Mouse (Mus musculus) kidney, postnatal 25 days (tissue): ENCODE data around the gene Afp.

ENCODE experiments used
- DNase-seq, 2 experiments: peaks; one replicate each; pipeline ENCODE4 v3.0.0; 2021; ENCODE audit warnings: mixed read lengths in 2 of 2

Afp gene

GRCm38 (mm10) chr5:90509828-90510592 lies 19.5 kb downstream of the Afp start:
- DNase-seq = no peak

DNA sequence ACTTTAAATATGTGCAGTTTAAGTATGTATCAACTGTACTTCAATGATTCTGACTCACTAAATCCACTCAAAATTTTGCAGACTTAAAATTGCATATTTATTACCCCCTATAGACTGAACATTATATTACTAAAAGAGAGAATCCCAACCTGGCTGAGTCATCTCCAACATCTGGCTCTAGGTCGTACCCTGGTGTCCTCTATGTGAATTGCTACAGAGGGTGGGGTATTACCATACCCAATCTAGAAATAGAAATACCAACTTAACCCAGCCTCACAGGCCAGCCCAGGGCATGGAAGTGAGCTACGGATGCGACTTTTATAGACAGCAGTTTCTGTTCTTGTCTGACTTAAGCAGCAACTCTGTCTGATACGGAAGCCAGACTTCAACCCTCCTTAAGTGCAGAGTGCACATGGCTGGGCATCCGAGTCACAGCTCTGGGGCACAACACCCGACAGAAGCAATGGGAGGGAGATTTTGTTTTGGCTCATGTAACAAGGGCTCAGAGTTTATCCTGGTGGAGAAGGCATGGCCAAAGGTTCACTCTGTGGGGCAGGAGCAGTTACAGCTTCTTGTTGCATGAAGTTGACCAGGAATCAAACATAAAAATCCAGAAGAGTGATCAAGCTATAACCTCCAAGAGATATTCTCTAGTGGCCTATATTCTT lies 21.9 kb downstream of the Afp start:
- peak; percentile 45 to 76 for DNase-seq

DNA sequence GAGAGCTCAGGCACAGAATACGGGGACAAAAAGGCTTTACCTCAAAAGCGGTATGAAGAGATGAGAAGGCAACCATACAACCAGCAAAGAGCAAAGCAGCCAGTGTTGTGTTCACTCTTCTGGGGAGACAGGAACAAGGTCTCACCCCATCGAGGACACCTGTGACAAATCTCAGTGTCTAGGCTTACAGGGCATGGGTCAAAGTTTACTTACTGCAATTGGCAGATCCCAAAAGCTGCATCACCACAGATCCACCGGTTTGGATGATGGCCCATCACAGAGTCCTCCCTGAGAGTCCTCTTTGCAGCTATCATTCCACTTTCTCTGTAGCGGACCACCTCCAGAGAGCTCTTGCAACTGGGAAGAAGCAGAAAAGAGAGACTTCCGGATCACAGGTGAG lies 25.0 kb downstream of the Afp start:
- no peak for DNase-seq

GRCm38 (mm10) chr5:90518356-90519100 lies 28.0 kb downstream of the Afp start, which contains the start of gene Afm:
Gene Afm, plus strand, starts transcription at chr5:90518932.
- peak; percentile 48 to 69 for DNase-seq

DNA sequence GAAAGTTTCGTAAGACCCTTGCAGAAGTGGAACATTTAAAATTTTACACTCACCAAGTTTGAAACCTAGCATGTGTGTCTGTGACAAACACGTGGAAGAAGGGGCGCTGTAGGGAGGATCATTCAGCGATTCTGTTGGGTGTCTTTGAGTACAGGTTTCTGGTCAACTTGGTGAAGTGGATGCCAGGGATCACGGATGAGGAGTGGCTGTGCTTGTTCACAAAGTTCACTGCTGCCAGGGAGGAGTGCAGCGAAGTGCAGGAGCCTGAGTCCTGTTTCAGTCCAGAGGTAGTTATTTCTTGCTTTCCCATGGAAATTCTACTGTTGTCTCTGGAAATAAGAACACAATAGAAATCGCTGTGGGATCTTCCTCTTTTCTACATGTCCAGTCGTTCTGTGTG lies 60.7 kb downstream of the Afp start:
- DNase-seq = no peak

- no peak for DNase-seq
Measured at GRCm38 (mm10) chr5:90556052-90556451, 65.5 kb downstream of the Afp start.
